ENCODE assay signal across 34 mouse cellular contexts in the genomic region with DNA sequence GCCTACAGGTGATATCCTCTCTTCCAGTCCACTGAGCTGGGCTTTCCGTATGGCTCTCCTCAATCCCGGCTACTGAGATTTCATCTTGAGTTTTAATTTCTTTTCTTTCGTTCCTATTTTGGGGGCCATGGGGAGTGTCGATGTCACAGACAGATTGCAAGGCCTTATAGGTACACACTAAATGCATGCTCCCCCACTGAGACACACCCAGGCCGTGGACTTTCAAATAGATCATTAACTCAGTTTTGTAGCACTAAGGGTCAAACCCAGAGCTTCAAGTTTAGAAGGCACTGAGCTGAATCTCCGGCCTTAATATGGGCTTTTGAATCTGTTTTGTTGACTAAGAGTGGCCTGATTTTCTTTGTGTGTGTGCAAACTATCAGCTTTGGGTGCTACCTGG. TPM values are rescaled to one million over a fixed set of nuclear protein-coding genes. Genes with fewer than 3 reads are reported as not detected.
A peak's percentile ranks its signal among the peaks of the same experiment; 100 is the strongest.
DNase-seq lines count a peak whose midpoint lies in the region; ATAC-seq and TF ChIP-seq lines count a peak whose summit lies in the region.
"Had no signal": no experiment of that assay in that cellular context is flagged by ENCODE, and none has a peak within 500 bp of the region (broad histone marks: within the 10 kb centered on the region; RNA-seq: fewer than 3 reads in every experiment).

No protein-coding gene starts in this region.

- no peaks in the 10 kb centered on the region for H3K9me3 ChIP-seq in kidney, embryonic 15.5 days (replicated peaks)
- no peaks in the 10 kb centered on the region for H3K9me3 ChIP-seq in hindbrain, embryonic 16.5 days (ENCODE audit: control insufficient read depth, low read length)
- H3K9me3 ChIP-seq: embryonic facial prominence, embryonic 10.5 days; embryonic facial prominence, embryonic 15.5 days; forebrain, embryonic 13.5 days; heart, embryonic 13.5 days; hindbrain, embryonic 15.5 days; limb, embryonic 13.5 days; liver, embryonic 15.5 days; neural tube, embryonic 15.5 days; stomach, embryonic 15.5 days had no signal

- WGBS in liver, adult 2 months, result 28% methylated on average over 6 of the region's 6 CpGs
- 49% methylated on average over 6 of the region's 6 CpGs for WGBS in kidney, adult 2 months
- WGBS in kidney, embryonic 15.5 days, result 56% methylated on average over 6 of the region's 6 CpGs
- WGBS in hindbrain, embryonic 16.5 days, result 81% methylated on average over 6 of the region's 6 CpGs

- no peaks in the 10 kb centered on the region for H3K79me2 ChIP-seq in liver, adult 2 months (ENCODE audit: control insufficient read depth, insufficient read depth, low read length)

- H3K27ac ChIP-seq in liver, adult 2 months (replicated peaks; ENCODE audit: insufficient read depth, low read depth, low read length), result peak overlapping the region; percentile 47; the same call in 1 of the 2 replicates
- peak overlapping the region; percentile 77 for H3K27ac ChIP-seq in kidney, adult 2 months (ENCODE audit: insufficient read depth, low read depth, low read length)
- peak overlapping the region; percentile 68 for H3K27ac ChIP-seq in kidney, embryonic 15.5 days
- no peak overlapping the region for H3K27ac ChIP-seq in hindbrain, embryonic 16.5 days (ENCODE audit: low read depth, low read length)
- H3K27ac ChIP-seq: embryonic facial prominence, embryonic 10.5 days; embryonic facial prominence, embryonic 15.5 days; forebrain, embryonic 13.5 days; heart, embryonic 13.5 days; hindbrain, embryonic 15.5 days; layer of hippocampus, adult 2 months; limb, embryonic 13.5 days; liver, embryonic 15.5 days; macrophage; neural tube, embryonic 15.5 days; stomach, embryonic 15.5 days had no signal

- no peaks in the 10 kb centered on the region for H3K27me3 ChIP-seq in liver, adult 2 months (ENCODE audit: control insufficient read depth, insufficient read depth, low read length)
- no peaks in the 10 kb centered on the region for H3K27me3 ChIP-seq in kidney, adult 2 months (replicated peaks; ENCODE audit: control insufficient read depth, insufficient read depth, low read length)
- no peaks in the 10 kb centered on the region for H3K27me3 ChIP-seq in kidney, embryonic 15.5 days
- no peaks in the 10 kb centered on the region for H3K27me3 ChIP-seq in hindbrain, embryonic 16.5 days (replicated peaks; ENCODE audit: control insufficient read depth, insufficient read depth, low read length)
- H3K27me3 ChIP-seq: embryonic facial prominence, embryonic 15.5 days; forebrain, embryonic 13.5 days; heart, embryonic 13.5 days; hindbrain, embryonic 15.5 days; limb, embryonic 13.5 days; liver, embryonic 15.5 days; neural tube, embryonic 15.5 days; stomach, embryonic 15.5 days had no signal

- H3K9ac ChIP-seq in liver, adult 2 months (ENCODE audit: low read depth, low read length), result no peak overlapping the region
- no peak overlapping the region for H3K9ac ChIP-seq in kidney, embryonic 15.5 days
- H3K9ac ChIP-seq in hindbrain, embryonic 16.5 days (ENCODE audit: low read depth, low read length), result no peak overlapping the region
- H3K9ac ChIP-seq: embryonic facial prominence, embryonic 15.5 days; forebrain, embryonic 13.5 days; heart, embryonic 13.5 days; hindbrain, embryonic 15.5 days; limb, embryonic 13.5 days; liver, embryonic 15.5 days; neural tube, embryonic 15.5 days; stomach, embryonic 15.5 days had no signal

- H3K4me1 ChIP-seq in liver, adult 2 months (ENCODE audit: control insufficient read depth, insufficient read depth, low read length), result peaks cover 15% of the 10 kb centered on the region
- peaks cover 36% of the 10 kb centered on the region; the same call in 1 of the 2 replicates for H3K4me1 ChIP-seq in kidney, adult 2 months (ENCODE audit: control insufficient read depth, insufficient read depth, low read length)
- H3K4me1 ChIP-seq in kidney, embryonic 15.5 days, result peaks cover 13% of the 10 kb centered on the region; the same call in 1 of the 2 replicates
- H3K4me1 ChIP-seq in hindbrain, embryonic 16.5 days (ENCODE audit: control insufficient read depth, insufficient read depth, low read depth, low read length), result no peaks in the 10 kb centered on the region
- H3K4me1 ChIP-seq: embryonic facial prominence, embryonic 15.5 days; forebrain, embryonic 13.5 days; hindbrain, embryonic 15.5 days; neural tube, embryonic 15.5 days; stomach, embryonic 15.5 days had no signal

- peak overlapping the region; percentile 14; the same call in 1 of the 2 replicates for H3K4me2 ChIP-seq in kidney, embryonic 15.5 days
- H3K4me2 ChIP-seq in hindbrain, embryonic 16.5 days (ENCODE audit: low read length), result no peak overlapping the region
- H3K4me2 ChIP-seq: embryonic facial prominence, embryonic 15.5 days; forebrain, embryonic 13.5 days; heart, embryonic 13.5 days; hindbrain, embryonic 15.5 days; limb, embryonic 13.5 days; liver, embryonic 15.5 days; neural tube, embryonic 15.5 days; stomach, embryonic 15.5 days had no signal

- TF ChIP-seq POLR2A in liver, adult 2 months (IDR thresholded peaks at IDR 0.05; ENCODE audit: extremely low read depth, insufficient read depth, low read length), result no peak
- TF ChIP-seq POLR2A in kidney, adult 2 months (IDR thresholded peaks at IDR 0.05; ENCODE audit: low read depth, low read length), result no peak

- no peak for TF ChIP-seq CTCF in liver, adult 2 months (IDR thresholded peaks at IDR 0.05; ENCODE audit: low read depth, low read length)
- TF ChIP-seq CTCF in kidney, adult 2 months (conservative IDR thresholded peaks at IDR 0.05; ENCODE audit: insufficient read depth, insufficient read length, low read depth, low read length), result no peak

- DNase-seq in liver, adult 2 months (ENCODE audit: extremely low read depth, low read depth, low spot score), result peak; percentile 87
- no peak for DNase-seq in liver
- peak; percentile 89 for DNase-seq in kidney, adult 2 months
- peak; percentile 64 to 83 for DNase-seq in kidney, postnatal 36 days
- DNase-seq in cerebellum, adult 8-10 months, result no peak
- DNase-seq: adrenal gland, postnatal 14 days; cerebellum, adult 11 months; cerebellum, adult 9-11 months; gastrocnemius, postnatal 10 days; heart, postnatal 10 days; midbrain, embryonic 14.5 days; retina, postnatal 1 day; right cerebral cortex, postnatal 14 days had no signal

- ATAC-seq in kidney, embryonic 15.5 days (replicated peaks; ENCODE audit: low FRiP score), result peak; percentile 49; the same call in 1 of the 2 replicates
- ATAC-seq in hindbrain, embryonic 16.5 days, result no peak
- ATAC-seq: CD4-positive, CD25-positive, alpha-beta regulatory T cell, adult 4 months; forebrain, embryonic 13.5 days; lung, postnatal 0 days had no signal

- H3K36me3 ChIP-seq in liver, adult 2 months (ENCODE audit: control insufficient read depth, insufficient read depth, low read length), result peaks cover 5% of the 10 kb centered on the region
- no peaks in the 10 kb centered on the region; the same call in 1 of the 2 replicates for H3K36me3 ChIP-seq in kidney, adult 2 months (ENCODE audit: control insufficient read depth, insufficient read depth, low read length)
- H3K36me3 ChIP-seq in kidney, embryonic 15.5 days, result no peaks in the 10 kb centered on the region
- H3K36me3 ChIP-seq in hindbrain, embryonic 16.5 days (ENCODE audit: control insufficient read depth, insufficient read depth, low read length), result no peaks in the 10 kb centered on the region
- H3K36me3 ChIP-seq: embryonic facial prominence, embryonic 10.5 days; embryonic facial prominence, embryonic 15.5 days; hindbrain, embryonic 15.5 days; limb, embryonic 13.5 days; liver, embryonic 15.5 days; neural tube, embryonic 15.5 days; stomach, embryonic 15.5 days had no signal

- H3K4me3 ChIP-seq in liver, adult 2 months (ENCODE audit: insufficient read depth, low read depth, low read length), result no peak overlapping the region
- H3K4me3 ChIP-seq in kidney, adult 2 months (ENCODE audit: insufficient read depth, low read depth, low read length), result no peak overlapping the region
- no peak overlapping the region for H3K4me3 ChIP-seq in kidney, embryonic 15.5 days (replicated peaks)
- H3K4me3 ChIP-seq in hindbrain, embryonic 16.5 days (ENCODE audit: low read length), result no peak overlapping the region
- H3K4me3 ChIP-seq: embryonic facial prominence, embryonic 10.5 days; embryonic facial prominence, embryonic 15.5 days; forebrain, embryonic 13.5 days; heart, embryonic 13.5 days; hindbrain, embryonic 15.5 days; layer of hippocampus, adult 2 months; limb, embryonic 13.5 days; liver, embryonic 15.5 days; neural tube, embryonic 15.5 days; stomach, embryonic 15.5 days had no signal

RNA-seq across cellular contexts. Expression of gene Slc47a2, which starts 11.7 kb away (rescaled TPM):
- not detected in 2 replicates for total RNA-seq in liver, adult 2 months (2014; rRNA removed)
- not detected in 2 replicates for polyA plus RNA-seq in liver, adult 2 months (2012; rRNA removed)
- 0.11 and 1.5 TPM in 2 replicates for polyA plus RNA-seq in kidney, adult 2 months (2012; rRNA removed)
- not detected in 2 replicates for polyA plus RNA-seq in kidney, embryonic 15.5 days (2015; fragmentation: Nextera tagmentation; extraction: Ambion mirVana)
- polyA plus RNA-seq in hindbrain, embryonic 16.5 days (2015; fragmentation: Nextera tagmentation; extraction: Ambion mirVana), result 0.06 TPM in 1 of 2 replicates, not detected in the other
- total RNA-seq: adrenal gland, postnatal 14 days; common myeloid progenitor, adult 5-6 weeks; gastrocnemius, postnatal 10 days; hematopoietic stem cell, adult 5-6 weeks; layer of hippocampus, adult 2 months; layer of hippocampus, postnatal 25 days; left cerebral cortex, postnatal 36 days; megakaryocyte-erythroid progenitor cell, adult 5-6 weeks had no signal
- polyA plus RNA-seq: CD4-positive, CD25-positive, alpha-beta regulatory T cell, adult 4 months; embryonic facial prominence, embryonic 10.5 days; forebrain, embryonic 13.5 days; heart, embryonic 13.5 days; hindbrain, embryonic 15.5 days; intestine, embryonic 14.5 days; macrophage; midbrain, embryonic 14.5 days; neural tube, embryonic 15.5 days; stomach, embryonic 15.5 days had no signal

RNA-seq across cellular contexts. Expression of gene Slc47a1, which starts 23.8 kb away (rescaled TPM):
- 160 and 169 TPM in 2 replicates for total RNA-seq in liver, adult 2 months (2014; rRNA removed)
- polyA plus RNA-seq in liver, adult 2 months (2012; rRNA removed), result 151 and 163 TPM in 2 replicates
- 395 and 444 TPM in 2 replicates for polyA plus RNA-seq in kidney, adult 2 months (2012; rRNA removed)
- polyA plus RNA-seq in kidney, embryonic 15.5 days (2015; fragmentation: Nextera tagmentation; extraction: Ambion mirVana), result 23.5 and 24.8 TPM in 2 replicates
- polyA plus RNA-seq in hindbrain, embryonic 16.5 days (2015; fragmentation: Nextera tagmentation; extraction: Ambion mirVana), result 0.69 and 1.0 TPM in 2 replicates
- total RNA-seq: common myeloid progenitor, adult 5-6 weeks; hematopoietic stem cell, adult 5-6 weeks; megakaryocyte-erythroid progenitor cell, adult 5-6 weeks had no signal
- polyA plus RNA-seq: CD4-positive, CD25-positive, alpha-beta regulatory T cell, adult 4 months; forebrain, embryonic 13.5 days; macrophage; midbrain, embryonic 14.5 days had no signal

Comparison
In these comparisons a context has a peak if more than half of its experiments do, and no peak if none do; other contexts are left out.
1. DNase-seq: peak in liver, adult 2 months (single experiment), kidney, adult 2 months (single experiment) and kidney, postnatal 36 days (2 of 2); none in liver (single experiment) and cerebellum, adult 8-10 months (single experiment).
2. RNA of gene Slc47a1, which starts 23.8 kb away (polyA plus RNA-seq): 395 to 444 TPM in kidney, adult 2 months, 151 to 163 TPM in liver, adult 2 months and 23.5 to 24.8 TPM in kidney, embryonic 15.5 days; 0.69 to 1.0 TPM in hindbrain, embryonic 16.5 days; every median in the first group is over 10 times any median in the second.